Mouse (Mus musculus) lung, postnatal 0 days (tissue): Measurements from ENCODE around the gene Serinc2.

Experiments
- CTCF ChIP-seq: IDR thresholded peaks from 2 replicates; pipeline ENCODE4 v1.5.1; 2016; ENCODE audit warnings: antibody characterized with exemption, mild to moderate bottlenecking
- EP300 ChIP-seq: IDR thresholded peaks from 2 replicates; pipeline ENCODE4 v1.6.1; 2016; ENCODE audit warnings: antibody characterized with exemption, mild to moderate bottlenecking, control low read depth

- TF ChIP-seq CTCF: no peak
- no peak for TF ChIP-seq EP300
These were observed 3.9 kb upstream of the Serinc2 start for GRCm38 (mm10) chr4:130282856-130283255.
